Mouse (Mus musculus) olfactory bulb, adult 2 months (tissue): ENCODE results near the gene Rasgrp2. TPM values are rescaled to one million over a fixed set of nuclear protein-coding genes. Genes with fewer than 3 reads are reported as not detected.
A peak's percentile ranks its signal among the peaks of the same experiment; 100 is the strongest.

Experiments
- H3K27ac ChIP-seq: fragments of 200-500 bp; 2 replicates; pipeline ENCODE4 v1.5.1; 2012; ENCODE audit warnings: low read depth, low read length; ENCODE audit not compliant: insufficient read depth
- H3K4me1 ChIP-seq: fragments of 200-500 bp; 2 replicates; pipeline ENCODE4 v1.6.1; 2012; ENCODE audit warnings: low read length; ENCODE audit not compliant: control insufficient read depth, insufficient read depth
- H3K4me3 ChIP-seq: fragments of 200-500 bp; 2 replicates; pipeline ENCODE4 v1.5.1; 2012; ENCODE audit warnings: mild to moderate bottlenecking, low read depth, low read length, moderate library complexity; ENCODE audit not compliant: insufficient read depth
- CTCF ChIP-seq: fragments of 200-500 bp; IDR thresholded peaks from 2 replicates; pipeline ENCODE4 v1.5.1; 2012; ENCODE audit warnings: low read depth, mild to moderate bottlenecking, low read length, moderate library complexity; ENCODE audit not compliant: insufficient read depth
- POLR2A ChIP-seq: fragments of 200-500 bp; IDR thresholded peaks from 2 replicates; pipeline ENCODE4 v1.6.1; 2012; ENCODE audit warnings: mild to moderate bottlenecking, low read depth, low read length, moderate library complexity; ENCODE audit not compliant: insufficient read depth
- WGBS: fragments of 180-500 bp; shearing (Covaris S2); methylation state at CpG from one replicate; pipeline ENCODE4 v1.1.7; 2018; 5-methylcytosine and 5-hydroxymethylcytosine counted together
- polyA plus RNA-seq: library from polyadenylated mRNA; stranded (reverse); fragments of >200 nt; gene quantifications from 2 replicates; pipeline ENCODE4 v1.2.4, GENCODE M21; 2012; ENCODE audit warnings: low replicate concordance; ENCODE audit not compliant: missing spikeins, insufficient read depth, insufficient read length

Rasgrp2 gene
- polyA plus RNA-seq = 282 TPM in 1 of 2 replicates, not detected in the other

DNA sequence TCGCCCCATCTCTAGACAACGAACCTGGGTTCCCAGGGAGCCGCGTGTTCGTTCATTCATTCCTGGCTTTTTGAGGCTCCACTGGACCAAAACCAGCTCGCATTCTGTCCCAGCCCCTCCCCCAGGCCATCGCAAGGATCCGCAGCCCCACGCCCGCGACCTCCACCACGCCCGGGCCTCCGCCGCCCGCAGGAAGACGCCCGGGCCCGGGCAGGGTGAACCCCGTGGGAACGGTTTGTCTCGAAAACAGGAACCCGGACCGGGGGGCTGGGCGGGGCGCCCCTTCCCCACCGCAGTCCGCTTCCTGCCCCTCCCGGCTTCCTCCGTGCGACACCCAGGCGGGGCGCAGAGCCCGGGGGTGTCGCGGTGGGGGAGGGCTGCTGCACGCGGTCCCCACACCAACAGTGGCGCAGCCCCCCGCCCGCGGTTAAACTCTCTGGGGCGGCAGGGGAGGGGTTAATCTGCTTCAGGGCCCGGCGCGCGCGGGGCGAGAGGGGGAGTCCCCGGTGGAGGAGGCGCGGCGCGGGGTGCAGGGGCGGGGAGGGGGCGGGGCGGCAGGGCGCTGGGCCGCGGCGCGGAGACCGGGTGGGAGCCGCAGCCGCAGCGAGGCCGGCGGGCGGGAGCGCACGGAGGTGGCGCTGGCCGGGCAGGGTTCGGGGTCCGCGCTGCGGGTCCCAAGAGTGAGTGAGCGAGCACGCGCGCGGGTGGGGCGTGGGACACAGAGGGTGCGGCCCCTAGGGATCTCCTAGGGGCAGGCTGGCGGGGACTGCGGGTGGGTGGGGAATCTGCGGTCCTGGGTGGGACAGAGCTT lies at the start of gene Rasgrp2:
TSS of gene Rasgrp2 (plus strand) at position 56 of the 811 bp plus-strand sequence.
- WGBS = 1% methylated on average over 82 of the region's 87 CpGs
- Histone ChIP-seq H3K27ac (peak within 1 kb of the TSS; percentile 9; the same call in 1 of the 2 replicates), H3K4me1 (peaks cover 50% of the 10 kb centered on the region), H3K4me3 (peak within 1 kb of the TSS; percentile 64)
- no peak for TF ChIP-seq POLR2A
- TF ChIP-seq CTCF = no peak

DNA sequence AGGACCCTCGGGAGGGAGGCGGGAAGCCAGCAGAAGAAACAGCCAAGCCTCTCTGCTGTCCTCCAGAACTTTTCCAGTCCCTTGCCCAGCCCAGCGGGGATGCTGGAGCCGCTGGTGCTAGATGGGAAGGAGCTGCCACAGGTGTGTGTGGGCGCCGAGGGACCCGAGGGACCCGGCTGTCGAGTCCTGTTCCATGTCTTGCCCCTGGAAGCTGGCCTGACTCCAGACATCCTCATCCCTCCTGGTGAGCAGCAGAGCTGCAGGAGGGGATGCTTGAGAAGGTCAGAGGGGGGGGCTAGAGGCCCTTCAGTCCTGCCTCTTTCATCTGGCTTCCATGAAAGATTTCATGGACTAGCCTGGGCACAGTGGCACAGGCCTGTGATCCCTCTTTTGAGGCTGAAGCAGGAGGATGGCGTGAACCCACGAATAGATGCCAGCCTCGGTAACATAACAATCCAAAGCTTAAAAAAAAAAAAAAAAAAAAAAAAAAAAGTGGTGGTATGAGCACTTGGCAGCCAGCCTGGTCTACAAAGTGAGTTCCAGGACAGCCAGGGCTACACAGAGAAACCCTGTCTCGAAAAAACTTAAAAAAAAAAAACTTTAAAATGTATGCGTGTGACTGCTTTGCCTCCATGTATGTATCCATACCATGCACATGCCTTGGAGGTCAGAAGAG lies 47.6 kb upstream of the Rasgrp2 start:
- TF ChIP-seq CTCF = no peak
- TF ChIP-seq POLR2A = no peak
- peaks cover 5% of the 10 kb centered on the region; the same call in 1 of the 2 replicates for H3K4me1 ChIP-seq
- H3K4me3 ChIP-seq = no peak overlapping the region
- H3K27ac ChIP-seq = no peak overlapping the region
- WGBS = 58% methylated on average over 14 of the region's 14 CpGs

DNA sequence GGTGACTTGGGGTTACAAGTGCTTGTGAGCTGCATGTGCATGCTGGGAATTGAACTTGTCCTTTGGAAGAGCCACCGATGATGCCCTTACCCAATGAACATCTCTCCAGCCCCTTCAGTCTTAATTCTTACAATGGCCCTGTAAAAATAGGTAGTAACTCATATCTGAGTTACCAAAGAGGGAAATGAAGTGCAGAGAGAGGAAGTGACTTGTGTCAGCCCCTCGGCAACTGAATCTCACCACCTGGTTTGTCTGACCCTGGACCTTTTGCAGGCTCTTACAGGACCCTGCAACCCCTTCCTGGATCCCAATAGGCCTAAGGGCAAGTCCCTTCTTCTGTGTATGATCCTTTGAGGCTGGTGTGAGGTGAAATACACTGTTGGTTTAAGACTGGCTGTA lies 47.0 kb upstream of the Rasgrp2 start:
- Histone ChIP-seq H3K27ac (no peak overlapping the region), H3K4me3 (no peak overlapping the region), H3K4me1 (peaks cover 5% of the 10 kb centered on the region; the same call in 1 of the 2 replicates)
- 89% methylated on average over 2 of the region's 2 CpGs for WGBS
- TF ChIP-seq POLR2A = no peak
- no peak for TF ChIP-seq CTCF

DNA sequence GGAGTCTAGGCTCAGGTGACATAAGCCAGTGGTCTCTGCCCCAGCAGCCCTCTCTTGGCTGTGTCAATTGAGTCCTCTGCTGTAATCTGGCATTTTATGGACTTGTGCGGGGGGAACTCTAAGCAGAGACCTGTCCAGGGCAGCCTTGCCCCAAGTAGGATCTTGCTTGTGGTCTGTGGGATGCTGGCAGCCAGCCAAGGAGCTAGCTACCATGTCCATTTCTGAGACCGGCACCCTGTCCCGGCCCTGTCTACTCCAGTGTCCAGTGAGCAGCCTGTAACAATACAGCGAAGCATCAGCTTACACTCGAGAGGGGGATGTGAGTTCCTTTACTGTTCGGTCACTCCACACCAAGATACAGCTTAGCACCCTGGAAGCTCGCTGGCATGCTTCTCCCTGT lies 45.1 kb upstream of the Rasgrp2 start:
- TF ChIP-seq POLR2A (no peak), CTCF (no peak)

DNA sequence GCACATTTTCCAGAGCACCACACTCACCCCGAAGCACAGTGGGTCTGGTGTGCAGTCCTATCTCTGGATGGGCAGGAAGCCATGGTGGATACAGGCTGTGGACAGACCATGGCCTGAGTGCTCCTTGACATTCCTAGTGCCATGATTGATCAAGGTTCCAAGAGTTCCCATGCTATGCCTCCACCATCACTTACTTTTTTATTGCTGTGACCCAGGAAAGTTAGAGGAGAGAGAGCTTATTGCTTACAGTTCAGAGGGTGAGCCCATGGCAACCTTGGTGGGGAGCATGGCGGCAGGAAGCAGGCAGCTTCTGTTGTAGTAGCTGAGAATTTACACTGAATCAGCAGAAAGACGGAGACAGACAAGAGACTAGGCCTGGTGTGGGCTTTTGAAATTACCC lies 37.8 kb upstream of the Rasgrp2 start:
- 95% methylated on average over 3 of the region's 3 CpGs for WGBS
- no peak overlapping the region for H3K27ac ChIP-seq
- no peak for TF ChIP-seq POLR2A
- no peak for TF ChIP-seq CTCF

More for the DNA sequence above, 45.1 kb upstream of the Rasgrp2 start:
- no peak overlapping the region for H3K4me3 ChIP-seq
- WGBS = 78% methylated on average over 7 of the region's 7 CpGs
- peaks cover 5% of the 10 kb centered on the region; the same call in 1 of the 2 replicates for H3K4me1 ChIP-seq
- no peak overlapping the region for H3K27ac ChIP-seq

DNA sequence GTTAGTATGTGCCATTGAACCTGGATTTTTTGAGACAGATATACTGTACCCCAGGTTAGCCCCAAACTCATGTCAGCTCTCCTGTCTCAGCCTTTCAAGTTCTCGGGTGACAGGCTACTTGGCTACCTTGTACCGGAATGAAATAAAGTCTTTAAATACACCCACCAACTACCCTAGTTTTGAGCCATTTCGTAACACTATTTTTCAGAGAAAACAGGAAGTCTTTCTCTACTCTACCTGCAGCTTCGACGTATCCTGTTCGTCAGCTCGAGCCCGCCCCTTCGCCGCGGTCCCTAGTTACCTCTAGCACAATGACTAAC lies 36.1 kb upstream of the Rasgrp2 start:
- H3K4me1 ChIP-seq = no peaks in the 10 kb centered on the region
- H3K4me3 ChIP-seq = peak overlapping the region; percentile 47
- 0% methylated on average over 11 of the region's 11 CpGs for WGBS
- TF ChIP-seq CTCF (no peak), POLR2A (peak; percentile 35; the same call in 1 of the 2 replicates)
- H3K27ac ChIP-seq = peak overlapping the region; percentile 73

More for the DNA sequence above, 37.8 kb upstream of the Rasgrp2 start:
- H3K4me3 ChIP-seq = no peak overlapping the region
- H3K4me1 ChIP-seq = no peaks in the 10 kb centered on the region

DNA sequence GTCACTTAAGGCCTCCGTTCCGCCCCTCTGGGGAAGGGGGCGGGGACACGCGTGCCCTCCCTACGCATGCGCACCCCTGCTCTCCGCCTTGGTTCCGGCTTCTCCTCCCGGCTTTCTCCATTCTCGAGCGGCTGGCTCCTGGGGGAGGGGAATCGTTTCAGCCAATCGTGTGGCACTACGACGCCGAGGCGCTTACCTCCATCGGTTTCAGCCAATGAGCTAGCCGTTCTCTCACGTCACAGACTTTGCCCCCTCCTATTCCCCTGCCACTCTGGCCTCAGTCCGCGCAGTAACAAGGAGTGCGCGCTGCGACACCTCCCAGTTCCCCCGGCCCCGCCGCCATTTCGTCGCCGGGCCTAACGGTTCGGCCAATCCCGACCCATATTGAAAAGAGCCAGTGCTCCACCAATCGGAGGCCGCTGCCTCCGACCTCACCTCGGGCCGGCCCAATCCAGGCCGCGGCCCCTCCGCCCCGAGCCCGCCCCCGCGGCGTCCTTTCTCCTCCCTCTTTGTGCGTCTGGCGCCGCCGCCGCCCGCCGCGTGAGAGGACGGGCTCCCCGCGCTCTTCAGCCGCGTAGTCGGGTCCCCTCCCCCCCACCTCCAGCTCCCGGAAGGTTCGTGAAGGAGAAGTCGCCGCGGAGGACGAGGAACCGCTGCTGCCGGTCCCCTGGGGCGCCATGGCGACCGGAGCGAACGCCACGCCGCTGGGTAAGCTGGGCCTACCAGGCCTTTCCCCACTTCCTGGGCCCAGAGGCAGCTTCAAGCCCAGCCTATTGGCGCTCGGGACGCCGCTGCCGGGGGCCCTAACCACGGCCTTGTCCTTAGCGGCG lies 35.5 kb upstream of the Rasgrp2 start, which contains the start of gene Sf1:
TSS of gene Sf1 (plus strand) at position 280 of the 830 bp plus-strand sequence.
- Histone ChIP-seq H3K27ac (peak within 1 kb of the TSS; percentile 96), H3K4me3 (peak within 1 kb of the TSS; percentile 96), H3K4me1 (no peaks in the 10 kb centered on the region)
- 1% methylated on average over 85 of the region's 85 CpGs for WGBS
- TF ChIP-seq CTCF (no peak), POLR2A (peak; percentile 40; the same call in 1 of the 2 replicates)

DNA sequence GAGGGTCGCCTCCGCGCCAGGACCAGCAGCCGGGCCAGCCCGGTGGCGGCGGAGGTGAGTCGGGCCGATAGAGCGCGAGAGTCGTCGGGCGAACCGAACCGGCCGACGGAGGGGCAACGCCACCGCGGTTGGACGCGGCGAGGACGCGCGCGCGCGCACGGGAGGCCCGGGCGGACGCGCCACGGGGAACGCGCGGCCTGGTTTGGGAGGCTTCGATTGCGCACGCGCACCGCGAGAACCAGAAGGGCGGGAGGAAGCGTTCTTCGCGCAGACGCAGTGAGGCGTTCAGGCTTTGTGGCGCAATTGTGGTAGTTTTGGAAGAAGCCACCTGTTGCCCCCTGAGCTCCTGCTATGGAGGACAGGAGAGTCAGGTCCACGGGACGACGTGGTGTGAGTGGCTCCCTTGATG lies 34.8 kb upstream of the Rasgrp2 start:
- WGBS = under 1% methylated on average over 55 of the region's 55 CpGs
- peak overlapping the region; percentile 96 for H3K27ac ChIP-seq
- no peak for TF ChIP-seq CTCF
- no peak; the same call in 1 of the 2 replicates for TF ChIP-seq POLR2A
- H3K4me1 ChIP-seq = no peaks in the 10 kb centered on the region
- H3K4me3 ChIP-seq = peak overlapping the region; percentile 96
